Comparison of ENCODE assay signal across 10 mouse cellular contexts in genomic region chr4:141101855-141102254, GRCm38 (mm10). TPM values are rescaled to one million over a fixed set of nuclear protein-coding genes. Genes with fewer than 3 reads are reported as not detected.
DNase-seq lines count a peak whose midpoint lies in the region; TF ChIP-seq lines count a peak whose summit lies in the region.
"Had no signal": no experiment of that assay in that cellular context is flagged by ENCODE, and none has a peak within 500 bp of the region (broad histone marks: within the 10 kb centered on the region; RNA-seq: fewer than 3 reads in every experiment).

No protein-coding gene starts in this region.

- no peaks in the 10 kb centered on the region for H3K4me1 ChIP-seq in heart, adult 2 months (ENCODE audit: control insufficient read depth, insufficient read depth, low read length)

- no peak for DNase-seq in heart, adult 2 months
- DNase-seq in heart, adult 11 months = no peak
- peak; percentile 32 for DNase-seq in spleen, adult 12 weeks (ENCODE audit: low spot score)
- no peak for DNase-seq in spleen, adult 18-20 months
- peak; percentile 26 for DNase-seq in embryo, embryonic 9.5 days (ENCODE audit: extremely low spot score)
- peak; percentile 42 to 80 for DNase-seq in spleen, postnatal 4 days (ENCODE audit: low spot score in 2 of 2)
- DNase-seq in adrenal gland, adult 8-10 months = no peak
- DNase-seq in adrenal gland, adult 18-20 months (ENCODE audit: low spot score in 2 of 2) = no peak

- intact Hi-C loops in heart, adult 2 months (cut with DNase I) = no loop called here

- TF ChIP-seq POLR2A in heart, adult 2 months (IDR thresholded peaks at IDR 0.05; ENCODE audit: insufficient read depth, low read depth, low read length) = no peak

- H3K27ac ChIP-seq in heart, adult 2 months = no peak overlapping the region
- H3K27ac ChIP-seq: heart, embryonic 13.5 days; midbrain, embryonic 12.5 days had no signal

- WGBS in heart, adult 2 months = 63% methylated on average over 6 of the region's 6 CpGs

- no peaks in the 10 kb centered on the region for H3K36me3 ChIP-seq in heart, adult 2 months (ENCODE audit: control insufficient read depth, insufficient read depth, low read length)
- H3K36me3 ChIP-seq: heart, embryonic 13.5 days; midbrain, embryonic 12.5 days had no signal

- H3K27me3 ChIP-seq in heart, adult 2 months (ENCODE audit: control insufficient read depth, insufficient read depth, low read length) = no peaks in the 10 kb centered on the region
- H3K27me3 ChIP-seq: midbrain, embryonic 12.5 days had no signal

- H3K79me2 ChIP-seq in heart, adult 2 months (replicated peaks; ENCODE audit: control insufficient read depth, insufficient read depth, low read length) = no peaks in the 10 kb centered on the region

- no peak for TF ChIP-seq EP300 in heart, adult 2 months (IDR thresholded peaks at IDR 0.05; ENCODE audit: insufficient read depth, low read depth, low read length)

- H3K4me3 ChIP-seq in heart, adult 2 months = no peak overlapping the region
- H3K4me3 ChIP-seq: heart, embryonic 13.5 days; midbrain, embryonic 12.5 days had no signal

- H3K9ac ChIP-seq in heart, adult 2 months (ENCODE audit: low read depth, low read length) = no peak overlapping the region
- H3K9ac ChIP-seq: heart, embryonic 13.5 days; midbrain, embryonic 12.5 days had no signal

- peak; percentile 58 for TF ChIP-seq CTCF in heart, adult 2 months (IDR thresholded peaks at IDR 0.05)

RNA-seq across cellular contexts. Expression of gene Spata21, which starts 13.7 kb away (rescaled TPM):
- not detected for total RNA-seq in heart, adult 2 months (2021)
- 0.16 and 0.20 TPM in 2 replicates for polyA plus RNA-seq in heart, adult 2 months (2012; rRNA removed)
- not detected for total RNA-seq in adrenal gland, adult 8-10 months (2022)
- not detected for total RNA-seq in adrenal gland, adult 18-20 months (2021)
- polyA plus RNA-seq: heart, embryonic 13.5 days had no signal

RNA-seq across cellular contexts. Expression of gene Necap2, which starts 23.7 kb away (rescaled TPM):
- total RNA-seq in heart, adult 2 months (2021) = 10 to 100 TPM; 13.9 to 14.9 TPM
- polyA plus RNA-seq in heart, adult 2 months (2012; rRNA removed) = 21.2 and 24.5 TPM in 2 replicates
- total RNA-seq in adrenal gland, adult 8-10 months (2022) = 10 to 100 TPM; 55.4 to 82.5 (median 71.9) TPM
- 10 to 100 TPM; 59.3 to 61.1 TPM for total RNA-seq in adrenal gland, adult 18-20 months (2021)

RNA-seq across cellular contexts. Expression of gene Szrd1, which starts 37.7 kb away (rescaled TPM):
- 100 to 1,000 TPM in 1 of 2 experiments, 10 to 100 TPM in 1; 90.0 to 106 TPM for total RNA-seq in heart, adult 2 months (2021)
- polyA plus RNA-seq in heart, adult 2 months (2012; rRNA removed) = 32.1 and 33.1 TPM in 2 replicates
- 100 to 1,000 TPM in 3 of 4 experiments, 10 to 100 TPM in 1; 96.1 to 123 (median 115) TPM for total RNA-seq in adrenal gland, adult 8-10 months (2022)
- total RNA-seq in adrenal gland, adult 18-20 months (2021) = 100 to 1,000 TPM; 109 to 127 TPM

RNA-seq across cellular contexts. Expression of gene Crocc, which starts 41.5 kb away (rescaled TPM):
- total RNA-seq in heart, adult 2 months (2021) = 1 to 10 TPM; 4.6 to 4.9 TPM
- polyA plus RNA-seq in heart, adult 2 months (2012; rRNA removed) = 5.1 and 8.1 TPM in 2 replicates
- 10 to 100 TPM in 3 of 4 experiments, 1 to 10 TPM in 1; 8.4 to 22.2 (median 13.2) TPM for total RNA-seq in adrenal gland, adult 8-10 months (2022)
- total RNA-seq in adrenal gland, adult 18-20 months (2021) = 1 to 10 TPM; 6.4 to 6.9 TPM

RNA-seq across cellular contexts. Expression of gene Fbxo42, which starts 45.9 kb away (rescaled TPM):
- total RNA-seq in heart, adult 2 months (2021) = 10 to 100 TPM in 1 of 2 experiments, 1 to 10 TPM in 1; 9.0 to 11.3 TPM
- polyA plus RNA-seq in heart, adult 2 months (2012; rRNA removed) = 7.6 and 11.9 TPM in 2 replicates
- total RNA-seq in adrenal gland, adult 8-10 months (2022) = 10 to 100 TPM; 24.5 to 32.1 (median 29.0) TPM
- 10 to 100 TPM; 21.1 to 23.1 TPM for total RNA-seq in adrenal gland, adult 18-20 months (2021)

Comparison
In these comparisons a context has a peak if more than half of its experiments do, and no peak if none do; other contexts are left out.
1. DNase-seq: peak in spleen, adult 12 weeks (single experiment), embryo, embryonic 9.5 days (single experiment) and spleen, postnatal 4 days (2 of 2); none in heart, adult 2 months (0 of 2), heart, adult 11 months (single experiment), spleen, adult 18-20 months (0 of 2), adrenal gland, adult 8-10 months (single experiment) and adrenal gland, adult 18-20 months (0 of 2).